Mouse (Mus musculus) liver, embryonic 15.5 days (tissue): ENCODE results near the gene Mest. TPM values are rescaled to one million over a fixed set of nuclear protein-coding genes. Genes with fewer than 3 reads are reported as not detected.

ENCODE experiments used
- ATAC-seq: fragments of 200-750 bp; cut with Nextera tagmentation; 2 replicates; pipeline ENCODE4 v1.8.0; 2017; ENCODE audit warnings: moderate number of reproducible peaks, mild to moderate bottlenecking, moderate library complexity; ENCODE audit not compliant: insufficient read depth
- H3K27ac ChIP-seq: fragments of 300-500 bp; sonication (generic); replicated peaks from 2 replicates; pipeline ENCODE4 v1.5.1; 2015; ENCODE audit warnings: mild to moderate bottlenecking, inconsistent platforms
- H3K27me3 ChIP-seq: fragments of 300-500 bp; sonication (generic); 2 replicates; pipeline ENCODE4 v1.6.1; 2015; ENCODE audit warnings: mild to moderate bottlenecking, inconsistent platforms
- H3K36me3 ChIP-seq: fragments of 300-500 bp; sonication (generic); replicated peaks from 2 replicates; pipeline ENCODE4 v1.6.1; 2015; ENCODE audit warnings: moderate library complexity, mild to moderate bottlenecking, inconsistent platforms
- H3K4me1 ChIP-seq: fragments of 300-500 bp; sonication (generic); replicated peaks from 2 replicates; pipeline ENCODE4 v1.6.1; 2015; ENCODE audit warnings: inconsistent platforms
- H3K4me2 ChIP-seq: fragments of 300-500 bp; sonication (generic); 2 replicates; pipeline ENCODE4 v1.6.1; 2015; ENCODE audit warnings: moderate library complexity, mild to moderate bottlenecking, inconsistent platforms
- H3K4me3 ChIP-seq: fragments of 300-500 bp; sonication (generic); replicated peaks from 2 replicates; pipeline ENCODE4 v1.5.1; 2015; ENCODE audit warnings: mild to moderate bottlenecking, inconsistent platforms
- H3K9ac ChIP-seq: fragments of 300-500 bp; sonication (generic); 2 replicates; pipeline ENCODE4 v1.6.1; 2015; ENCODE audit warnings: moderate library complexity, mild to moderate bottlenecking, inconsistent platforms
- H3K9me3 ChIP-seq: fragments of 300-500 bp; sonication (generic); replicated peaks from 2 replicates; pipeline ENCODE4 v1.6.1; 2016; ENCODE audit warnings: inconsistent platforms
- WGBS: fragments of 180-500 bp; shearing (Covaris S2); methylation state at CpG from one replicate; pipeline ENCODE4 v1.1.7; 2015; ENCODE audit warnings: mixed read lengths; ENCODE audit not compliant: insufficient replicate concordance; 5-methylcytosine and 5-hydroxymethylcytosine counted together
- polyA plus RNA-seq: library from polyadenylated mRNA; unstranded; fragments of >200 nt; fragmentation: Nextera tagmentation; extraction: Ambion mirVana; gene quantifications from 2 replicates; pipeline ENCODE4 v1.2.1, GENCODE M21; 2015

The Mest gene
- polyA plus RNA-seq, 1 experiment from 2014 or later, result 186 TPM

DNA sequence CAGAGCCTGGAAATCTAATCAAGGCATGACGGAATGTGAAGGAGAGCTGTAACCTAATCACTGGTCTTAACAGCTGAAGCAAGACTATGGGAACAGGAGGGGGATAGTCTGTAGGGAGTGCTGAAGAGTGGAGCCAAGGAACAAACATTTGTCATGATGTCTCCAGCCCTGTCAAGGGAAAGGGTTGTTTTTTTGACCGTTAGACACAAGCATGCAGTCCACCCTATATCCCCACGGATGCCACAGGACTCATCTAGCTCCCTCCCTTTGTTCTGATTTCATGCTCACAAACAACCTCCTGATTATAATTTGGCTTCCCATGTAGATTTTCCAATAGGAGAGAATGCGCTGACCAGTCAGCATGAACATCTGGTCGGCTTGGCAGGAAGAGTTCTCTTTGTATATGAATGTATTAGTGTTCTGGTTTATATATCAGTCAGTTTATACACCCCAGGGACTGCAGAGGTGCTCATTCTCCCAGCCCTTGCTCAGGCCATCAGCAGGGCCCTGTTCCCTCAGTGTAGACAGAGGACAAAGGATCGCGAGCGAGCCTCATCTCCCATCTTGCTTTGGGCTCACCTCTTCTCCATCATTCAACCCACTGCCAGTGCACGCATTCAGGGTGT, 19.3 kb upstream of the Mest start:
- no peak overlapping the region for H3K27ac ChIP-seq
- no peak overlapping the region for H3K4me2 ChIP-seq
- H3K27me3 ChIP-seq, result no peaks in the 10 kb centered on the region; the same call in 1 of the 2 replicates
- 63% methylated on average over 9 of the region's 9 CpGs for WGBS
- H3K4me1 ChIP-seq, result peaks cover 9% of the 10 kb centered on the region; the same call in 1 of the 2 replicates
- no peak for ATAC-seq
- no peak overlapping the region for H3K9ac ChIP-seq
- H3K36me3 ChIP-seq, result no peaks in the 10 kb centered on the region
- no peak overlapping the region for H3K4me3 ChIP-seq
- H3K9me3 ChIP-seq, result no peaks in the 10 kb centered on the region

DNA sequence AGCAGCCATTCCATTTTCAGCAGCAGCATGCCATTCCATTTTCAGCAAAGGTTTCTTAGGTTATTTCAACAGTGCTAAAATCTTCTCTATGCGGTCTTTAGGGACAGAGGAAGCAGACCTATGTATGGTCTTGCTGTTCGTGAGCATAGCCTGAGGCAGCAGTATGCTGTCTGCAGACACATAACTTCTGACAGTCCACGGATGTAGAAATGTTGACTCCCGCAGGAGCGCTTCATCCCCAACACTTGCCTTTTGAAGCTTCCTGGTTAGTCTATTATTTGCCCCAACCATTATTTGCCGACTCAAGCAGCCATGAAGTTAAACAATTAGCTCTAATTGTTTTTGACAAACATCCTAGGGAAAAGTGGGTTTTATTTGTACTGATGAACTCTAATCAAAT, 14.2 kb upstream of the Mest start:
- ATAC-seq, result no peak
- H3K4me1 ChIP-seq, result no peaks in the 10 kb centered on the region
- 67% methylated on average over 6 of the region's 6 CpGs for WGBS
- no peaks in the 10 kb centered on the region for H3K9me3 ChIP-seq
- H3K4me3 ChIP-seq, result no peak overlapping the region
- H3K36me3 ChIP-seq, result no peaks in the 10 kb centered on the region
- no peak overlapping the region for H3K4me2 ChIP-seq
- no peak overlapping the region for H3K9ac ChIP-seq
- H3K27ac ChIP-seq, result no peak overlapping the region
- H3K27me3 ChIP-seq, result no peaks in the 10 kb centered on the region

DNA sequence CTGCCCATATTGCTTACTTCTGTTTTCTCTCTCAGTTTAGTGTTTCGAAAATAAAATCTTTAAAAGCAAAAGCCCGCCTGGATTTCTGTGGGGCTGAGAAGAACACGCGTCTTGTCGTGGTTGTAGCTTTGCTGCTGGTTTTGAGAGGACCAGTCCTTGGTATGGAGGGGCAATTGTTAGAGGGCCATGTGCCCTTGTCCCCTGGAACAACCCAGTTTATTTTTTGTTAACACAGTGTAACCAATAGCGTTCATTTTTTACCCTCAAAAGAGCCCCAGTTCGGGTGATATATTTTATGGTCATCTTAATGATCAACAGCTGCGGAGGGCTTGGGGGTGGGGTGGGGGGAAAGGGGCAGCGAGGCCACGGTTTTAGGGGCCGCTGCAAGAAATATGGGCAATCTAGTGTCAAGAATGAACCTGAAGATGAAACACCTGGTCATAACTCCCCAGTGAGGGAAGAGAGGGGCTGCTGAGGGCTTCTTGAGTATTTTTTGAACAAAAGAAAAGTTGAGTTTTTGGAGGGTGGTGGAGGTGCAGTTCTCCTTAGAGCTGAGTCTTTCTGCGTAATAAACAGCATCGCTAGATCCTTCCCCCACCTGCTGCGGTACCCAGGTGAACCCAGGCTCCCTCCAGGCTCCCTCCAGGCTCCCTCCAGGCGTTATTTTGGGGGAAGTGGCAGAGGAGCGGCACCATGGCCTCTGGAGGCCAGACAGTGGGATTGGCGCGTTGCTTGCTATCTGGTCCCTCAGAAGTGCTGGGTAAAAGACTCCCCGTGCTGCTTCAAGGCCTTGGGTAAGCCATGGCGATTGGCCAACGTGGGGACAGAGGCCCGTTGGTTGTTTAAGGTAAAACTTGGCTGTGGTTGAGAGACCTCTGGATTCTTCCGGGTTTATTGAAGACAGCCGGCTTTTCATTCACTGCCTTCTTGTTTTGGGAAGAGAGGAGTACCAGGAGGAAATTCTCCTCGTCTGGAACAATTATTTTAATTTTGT, 12.7 kb upstream of the Mest start:
- H3K36me3 ChIP-seq, result no peaks in the 10 kb centered on the region
- H3K27me3 ChIP-seq, result no peaks in the 10 kb centered on the region
- no peak for ATAC-seq
- no peak overlapping the region for H3K27ac ChIP-seq
- H3K9ac ChIP-seq, result no peak overlapping the region
- 64% methylated on average over 25 of the region's 25 CpGs for WGBS
- H3K4me2 ChIP-seq, result no peak overlapping the region
- no peaks in the 10 kb centered on the region for H3K9me3 ChIP-seq
- no peak overlapping the region for H3K4me3 ChIP-seq
- no peaks in the 10 kb centered on the region for H3K4me1 ChIP-seq

DNA sequence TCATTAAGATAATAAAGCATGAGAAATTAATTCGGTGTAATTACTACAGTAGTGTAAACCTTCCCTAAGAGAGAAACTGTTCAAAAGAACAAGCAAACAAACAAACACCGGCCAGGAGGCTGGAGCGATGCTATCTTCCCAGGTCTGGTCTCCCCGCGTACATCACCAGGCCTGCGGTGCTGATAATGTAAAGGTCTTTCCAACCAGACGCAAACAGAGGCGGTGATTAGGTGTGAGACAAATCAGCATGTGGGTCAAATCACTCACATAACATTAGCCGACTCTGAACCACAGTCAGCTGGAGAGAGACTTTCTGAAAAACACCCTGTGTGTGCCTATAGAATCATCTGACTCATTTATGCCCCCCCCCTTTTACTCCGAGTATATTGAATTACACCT, 12.0 kb upstream of the Mest start:
- Histone ChIP-seq H3K27me3 (no peaks in the 10 kb centered on the region), H3K27ac (no peak overlapping the region), H3K4me2 (no peak overlapping the region), H3K4me1 (no peaks in the 10 kb centered on the region), H3K4me3 (no peak overlapping the region), H3K36me3 (no peaks in the 10 kb centered on the region), H3K9ac (no peak overlapping the region), H3K9me3 (no peaks in the 10 kb centered on the region)
- no peak for ATAC-seq
- 63% methylated on average over 10 of the region's 10 CpGs for WGBS

DNA sequence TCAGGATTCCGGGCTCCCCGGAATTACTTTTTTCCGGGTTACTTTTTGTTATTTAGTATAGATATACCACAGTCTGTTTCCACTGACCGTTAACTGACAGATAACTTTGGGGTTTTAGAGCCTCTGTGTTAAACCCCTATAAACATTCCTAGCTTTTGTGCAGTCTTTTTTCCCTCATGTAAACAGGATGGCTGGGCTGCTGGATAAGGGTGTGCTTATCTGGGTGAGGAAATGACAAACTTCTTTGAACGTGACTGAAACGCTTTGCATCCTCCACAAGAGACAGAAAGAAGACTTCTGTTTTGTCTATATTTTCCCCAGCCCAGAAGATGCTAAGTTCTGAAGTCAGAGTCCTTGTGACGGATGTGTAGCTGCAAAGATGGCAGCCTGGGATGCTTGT, 10.9 kb upstream of the Mest start:
- 24% methylated on average over 7 of the region's 7 CpGs for WGBS
- 0 out of 2 replicates have a peak overlapping the region, but pooled peaks have one; percentile 14 for H3K27ac ChIP-seq

DNA sequence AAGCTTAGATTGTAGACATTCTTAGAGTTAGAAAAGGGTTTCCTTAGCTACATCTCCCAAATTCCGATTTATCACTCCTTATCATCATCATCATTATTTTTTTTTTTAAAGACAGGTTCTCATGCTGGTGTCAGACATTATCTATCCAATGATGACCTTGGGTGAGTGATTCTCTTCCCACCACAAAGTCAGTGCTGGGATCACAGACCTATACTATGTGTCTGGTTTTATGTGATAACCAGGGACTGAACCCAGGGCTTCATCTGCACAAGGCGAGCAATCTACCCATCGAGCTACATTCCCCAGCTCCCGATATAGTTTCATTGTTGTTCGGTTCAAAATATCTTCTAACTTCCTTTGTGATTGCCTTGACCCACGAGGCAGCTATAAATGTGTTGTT, 9.9 kb upstream of the Mest start:
- Histone ChIP-seq H3K9ac (no peak overlapping the region), H3K27me3 (no peaks in the 10 kb centered on the region), H3K36me3 (no peaks in the 10 kb centered on the region), H3K4me3 (no peak overlapping the region), H3K4me1 (no peaks in the 10 kb centered on the region), H3K9me3 (no peaks in the 10 kb centered on the region), H3K27ac (no peak overlapping the region), H3K4me2 (no peak overlapping the region)
- no peak for ATAC-seq
- 44% methylated on average over 6 of the region's 6 CpGs for WGBS

More for the DNA sequence above, 10.9 kb upstream of the Mest start:
- Histone ChIP-seq H3K27me3 (no peaks in the 10 kb centered on the region), H3K4me2 (no peak overlapping the region), H3K4me1 (no peaks in the 10 kb centered on the region), H3K4me3 (no peak overlapping the region), H3K9me3 (no peaks in the 10 kb centered on the region), H3K9ac (no peak overlapping the region), H3K36me3 (no peaks in the 10 kb centered on the region)
- ATAC-seq, result no peak

DNA sequence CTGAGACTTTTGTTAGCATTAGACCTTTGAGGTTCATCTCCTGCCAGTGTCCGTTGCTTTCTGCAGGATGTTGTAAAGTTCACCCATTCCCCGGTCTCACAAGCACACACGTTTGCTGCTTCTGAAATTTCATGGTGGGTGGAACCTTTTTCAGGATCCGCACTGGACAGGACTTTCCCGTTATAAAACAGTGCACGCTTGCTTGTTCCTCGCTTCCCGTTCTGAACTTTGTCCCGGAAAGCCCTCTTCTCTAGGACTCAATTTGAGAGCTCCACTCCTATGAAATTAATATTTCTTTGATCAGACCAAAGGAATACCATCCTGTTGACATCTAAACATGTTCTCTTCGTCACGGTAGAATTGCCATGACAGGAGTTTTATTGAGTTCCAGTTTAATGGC, 9.5 kb upstream of the Mest start:
- Histone ChIP-seq H3K36me3 (no peaks in the 10 kb centered on the region), H3K4me3 (no peak overlapping the region), H3K27me3 (no peaks in the 10 kb centered on the region), H3K4me2 (no peak overlapping the region), H3K27ac (no peak overlapping the region), H3K9ac (no peak overlapping the region), H3K9me3 (no peaks in the 10 kb centered on the region), H3K4me1 (no peaks in the 10 kb centered on the region)
- no peak for ATAC-seq
- 67% methylated on average over 11 of the region's 11 CpGs for WGBS

DNA sequence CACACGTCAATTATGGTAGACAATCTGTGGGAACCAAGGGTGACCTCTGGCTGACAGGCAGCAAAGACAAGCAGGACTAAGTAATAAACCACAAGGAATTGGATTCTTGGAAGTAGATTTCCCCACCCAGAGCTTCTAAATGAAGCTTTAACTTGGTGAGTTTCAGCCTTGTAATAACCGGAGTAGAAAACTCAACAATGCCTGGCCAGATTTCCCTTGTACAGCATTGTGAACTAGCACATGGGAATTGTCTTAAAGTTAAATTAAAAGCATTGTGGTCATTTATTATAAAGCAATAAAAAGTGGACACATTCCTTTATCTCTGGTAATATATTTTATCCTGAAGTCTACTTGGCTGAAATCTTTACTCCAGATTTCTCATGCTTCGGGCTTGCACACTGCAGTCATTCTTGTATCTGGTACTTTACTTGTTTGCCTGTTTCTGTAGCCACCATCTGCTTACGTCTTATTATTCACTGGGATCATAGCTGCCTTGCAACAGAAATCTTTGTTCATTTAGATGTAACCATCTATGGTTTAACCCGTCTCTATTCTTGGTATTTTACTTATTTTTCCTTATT, 8.4 kb upstream of the Mest start:
- WGBS, result 65% methylated on average over 5 of the region's 5 CpGs
- Histone ChIP-seq H3K4me3 (no peak overlapping the region), H3K27me3 (no peaks in the 10 kb centered on the region), H3K9me3 (no peaks in the 10 kb centered on the region), H3K9ac (no peak overlapping the region), H3K27ac (no peak overlapping the region), H3K4me2 (no peak overlapping the region), H3K36me3 (no peaks in the 10 kb centered on the region), H3K4me1 (no peaks in the 10 kb centered on the region)
- no peak for ATAC-seq

DNA sequence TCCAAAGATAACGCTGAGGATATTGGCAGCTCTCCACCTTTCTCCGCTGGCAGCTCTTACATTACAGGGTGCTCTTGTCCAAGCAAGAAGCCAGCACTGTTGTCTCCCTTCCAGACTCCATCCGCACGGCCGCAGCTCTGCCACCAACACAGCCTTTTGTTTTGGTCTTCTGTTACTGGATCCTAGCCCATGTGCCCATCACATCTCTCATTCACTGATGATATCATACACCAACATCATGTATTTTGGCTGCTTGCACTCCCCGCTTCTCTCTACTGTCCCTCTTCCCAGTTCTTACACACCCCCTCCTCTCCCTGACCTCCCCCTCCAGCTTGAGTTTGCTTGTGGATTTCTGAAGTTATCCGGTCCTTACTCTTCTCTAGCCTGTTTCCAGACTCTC, 6.6 kb upstream of the Mest start:
- no peaks in the 10 kb centered on the region for H3K4me1 ChIP-seq
- no peak overlapping the region for H3K4me2 ChIP-seq
- 73% methylated on average over 7 of the region's 7 CpGs for WGBS
- no peaks in the 10 kb centered on the region for H3K36me3 ChIP-seq
- H3K9ac ChIP-seq, result no peak overlapping the region
- H3K27me3 ChIP-seq, result no peaks in the 10 kb centered on the region
- H3K9me3 ChIP-seq, result no peaks in the 10 kb centered on the region
- ATAC-seq, result no peak
- no peak overlapping the region for H3K27ac ChIP-seq
- H3K4me3 ChIP-seq, result no peak overlapping the region

DNA sequence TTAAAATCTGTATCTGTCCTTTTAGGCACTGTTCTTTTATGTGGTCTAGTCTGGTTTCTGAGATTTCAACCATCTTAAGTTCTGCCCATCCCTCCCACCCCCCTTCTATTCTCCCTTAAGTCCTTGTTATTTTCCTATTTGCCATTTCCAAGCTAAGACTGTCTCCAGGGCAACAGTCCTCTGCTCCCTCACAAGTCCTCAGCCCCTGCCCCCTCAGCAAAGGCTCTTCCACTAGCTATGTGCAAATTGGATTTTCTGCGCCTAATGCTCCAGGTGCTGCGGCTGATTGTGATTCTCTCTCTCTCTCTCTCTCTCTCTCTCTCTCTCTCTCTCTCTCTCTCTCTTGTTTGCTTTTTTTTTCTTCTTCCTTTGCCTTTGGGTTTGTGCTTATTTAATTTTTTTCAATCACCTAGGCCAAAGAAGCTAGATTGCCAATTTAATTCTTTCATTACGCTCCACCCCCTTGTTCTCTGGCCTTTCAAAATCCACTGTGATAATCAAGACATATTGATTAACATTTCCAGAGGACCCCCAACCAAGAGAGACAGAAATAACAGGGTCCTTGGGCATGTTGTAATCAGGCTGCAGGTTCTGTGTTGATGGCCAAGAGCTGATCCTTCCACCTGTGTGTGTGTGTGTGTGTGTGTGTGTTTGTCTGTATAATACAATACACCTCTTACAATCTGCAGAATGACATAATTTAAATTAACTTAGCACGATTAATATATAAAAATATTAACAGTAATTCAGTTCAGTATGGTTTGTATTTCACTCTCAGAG, 772 bp upstream of the Mest start:
- no peaks in the 10 kb centered on the region for H3K36me3 ChIP-seq
- no peaks in the 10 kb centered on the region for H3K27me3 ChIP-seq
- no peak overlapping the region for H3K27ac ChIP-seq
- H3K4me2 ChIP-seq, result no peak overlapping the region
- no peak overlapping the region for H3K4me3 ChIP-seq
- H3K9me3 ChIP-seq, result no peaks in the 10 kb centered on the region
- no peaks in the 10 kb centered on the region for H3K4me1 ChIP-seq
- WGBS, result 69% methylated on average over 4 of the region's 4 CpGs
- H3K9ac ChIP-seq, result no peak overlapping the region
- no peak for ATAC-seq
